7 mouse cellular contexts compared by ENCODE assay signal in the genomic region with DNA sequence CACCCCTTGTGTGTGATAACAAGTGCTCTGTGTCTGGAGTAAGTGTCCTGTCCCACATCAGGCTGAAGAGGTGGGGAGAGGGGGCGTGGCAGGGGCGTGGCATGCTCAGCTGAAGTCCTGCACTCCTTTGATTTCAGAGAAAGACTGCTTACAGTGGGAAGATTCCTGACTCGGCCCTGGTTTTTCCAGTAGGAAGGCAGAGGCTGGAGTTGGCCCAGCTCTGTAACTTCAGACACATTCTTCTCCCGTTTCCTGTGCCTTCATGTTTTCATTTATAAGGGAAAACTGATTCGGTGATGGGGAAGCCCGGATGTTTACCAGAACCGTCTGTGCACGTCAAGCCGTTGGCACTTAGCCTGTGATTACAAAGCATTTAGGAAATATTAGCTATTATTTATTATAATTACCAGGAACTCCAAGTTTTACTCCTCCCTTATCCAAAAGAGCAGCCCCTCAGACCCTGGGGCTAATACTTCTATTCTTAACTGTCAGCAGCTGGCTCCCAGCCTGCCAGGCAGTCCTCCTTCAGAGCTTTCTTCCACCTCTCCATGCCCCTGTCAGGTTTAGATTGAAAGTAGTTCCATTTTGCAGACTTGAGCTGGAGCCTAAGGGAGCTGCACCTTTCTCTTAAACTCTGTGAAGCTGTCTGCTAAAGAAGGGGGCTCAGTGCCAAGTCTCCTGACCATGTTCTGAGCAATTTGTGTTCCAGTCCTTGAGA.
DNase-seq lines count a peak whose midpoint lies in the region; ATAC-seq lines count a peak whose summit lies in the region.

No protein-coding gene starts in this region.

- H3K27ac ChIP-seq in liver, embryonic 16.5 days (ENCODE audit: low read length) = no peak overlapping the region

- peaks cover 21% of the 10 kb centered on the region for H3K4me1 ChIP-seq in liver, embryonic 16.5 days (ENCODE audit: control insufficient read depth, low read depth, low read length)

- H3K4me2 ChIP-seq in liver, embryonic 16.5 days (ENCODE audit: low read depth, low read length) = no peak overlapping the region; the same call in 1 of the 2 replicates

- H3K9me3 ChIP-seq in liver, embryonic 16.5 days (replicated peaks; ENCODE audit: control insufficient read depth, low read length) = no peaks in the 10 kb centered on the region

- H3K27me3 ChIP-seq in liver, embryonic 16.5 days (ENCODE audit: control insufficient read depth, insufficient read depth, low read depth, low read length) = no peaks in the 10 kb centered on the region

- H3K36me3 ChIP-seq in liver, embryonic 16.5 days (ENCODE audit: control insufficient read depth, insufficient read depth) = no peaks in the 10 kb centered on the region

- peak; percentile 16 for DNase-seq in 3T3-L1 (ENCODE audit: low read depth, low spot score)
- peak; percentile 28 for DNase-seq in Muller cell, postnatal 12 days (ENCODE audit: inconsistent ontology term)
- peak; percentile 21 for DNase-seq in kidney, adult 11 months
- no peak for DNase-seq in natural killer cell, adult 2 months (ENCODE audit: low spot score in 2 of 2)
- DNase-seq in frontal cortex, adult 2 months (ENCODE audit: extremely low spot score in 1 of 2, low spot score in 1 of 2) = no peak
- DNase-seq in right cerebral cortex, postnatal 25 days = no peak

- no peak overlapping the region for H3K9ac ChIP-seq in liver, embryonic 16.5 days (ENCODE audit: low read depth, low read length)

- ATAC-seq in liver, embryonic 16.5 days (ENCODE audit: low read depth) = peak; percentile 64

- no peak overlapping the region for H3K4me3 ChIP-seq in liver, embryonic 16.5 days (ENCODE audit: low read depth, low read length)

- 46% methylated on average over 9 of the region's 9 CpGs for WGBS in liver, embryonic 16.5 days (ENCODE audit: insufficient replicate concordance)

Comparison
In these comparisons a context has a peak if more than half of its experiments do, and no peak if none do; other contexts are left out.
1. DNase-seq: peak in 3T3-L1 (single experiment), Muller cell, postnatal 12 days (single experiment) and kidney, adult 11 months (single experiment); none in natural killer cell, adult 2 months (0 of 2), frontal cortex, adult 2 months (0 of 2) and right cerebral cortex, postnatal 25 days (single experiment).